Mouse (Mus musculus): ENCODE data around the gene Fip1l1. TPM values are rescaled to one million over a fixed set of nuclear protein-coding genes. Genes with fewer than 3 reads are reported as not detected.

Gene Fip1l1
- polyA plus RNA-seq, 1 experiment from 2014 or later: 94.3 TPM

- Histone ChIP-seq H3K4me2 (ENCODE audit: low read depth, low read length) (no peak overlapping the region), H3K9ac (replicated peaks; ENCODE audit: low read length) (no peak overlapping the region), H3K9me3 (replicated peaks; ENCODE audit: control insufficient read depth, low read length) (no peaks in the 10 kb centered on the region), H3K4me1 (ENCODE audit: control insufficient read depth, insufficient read depth, low read length) (no peaks in the 10 kb centered on the region), H3K27me3 (ENCODE audit: control insufficient read depth, insufficient read depth, low read length) (no peaks in the 10 kb centered on the region), H3K36me3 (replicated peaks; ENCODE audit: control insufficient read depth, insufficient read depth, low read depth, low read length) (no peaks in the 10 kb centered on the region; the same call in 1 of the 2 replicates), H3K4me3 (ENCODE audit: low read depth, low read length) (no peak overlapping the region), H3K27ac (replicated peaks; ENCODE audit: low read depth, low read length) (no peak overlapping the region)
- no peak for DNase-seq (ENCODE audit: low spot score)
- ATAC-seq (replicated peaks; ENCODE audit: insufficient number of reproducible peaks, low FRiP score, low TSS enrichment, low read depth): no peak
- 95% methylated on average over 4 of the region's 4 CpGs for WGBS
These were observed 10.4 kb downstream of the Fip1l1 start for GRCm38 (mm10) chr5:74545606-74546005.

GRCm38 (mm10) chr5:74549566-74549965 lies 14.3 kb downstream of the Fip1l1 start:
- Histone ChIP-seq H3K4me2 (ENCODE audit: low read depth, low read length) (no peak overlapping the region), H3K27ac (replicated peaks; ENCODE audit: low read depth, low read length) (no peak overlapping the region), H3K9me3 (replicated peaks; ENCODE audit: control insufficient read depth, low read length) (no peaks in the 10 kb centered on the region), H3K36me3 (replicated peaks; ENCODE audit: control insufficient read depth, insufficient read depth, low read depth, low read length) (no peaks in the 10 kb centered on the region; the same call in 1 of the 2 replicates), H3K4me3 (ENCODE audit: low read depth, low read length) (no peak overlapping the region), H3K9ac (replicated peaks; ENCODE audit: low read length) (no peak overlapping the region), H3K27me3 (ENCODE audit: control insufficient read depth, insufficient read depth, low read length) (no peaks in the 10 kb centered on the region), H3K4me1 (ENCODE audit: control insufficient read depth, insufficient read depth, low read length) (no peaks in the 10 kb centered on the region)
- DNase-seq (ENCODE audit: low spot score) (no peak), ATAC-seq (replicated peaks; ENCODE audit: insufficient number of reproducible peaks, low FRiP score, low TSS enrichment, low read depth) (no peak)
- whole genome bisulfite sequencing: 94% methylated on average over 8 of the region's 8 CpGs

- Histone ChIP-seq H3K36me3 (replicated peaks; ENCODE audit: control insufficient read depth, insufficient read depth, low read depth, low read length) (peaks cover 4% of the 10 kb centered on the region), H3K4me3 (ENCODE audit: low read depth, low read length) (no peak overlapping the region), H3K9me3 (replicated peaks; ENCODE audit: control insufficient read depth, low read length) (no peaks in the 10 kb centered on the region), H3K4me2 (ENCODE audit: low read depth, low read length) (no peak overlapping the region), H3K9ac (replicated peaks; ENCODE audit: low read length) (no peak overlapping the region), H3K27me3 (ENCODE audit: control insufficient read depth, insufficient read depth, low read length) (no peaks in the 10 kb centered on the region), H3K27ac (replicated peaks; ENCODE audit: low read depth, low read length) (no peak overlapping the region), H3K4me1 (ENCODE audit: control insufficient read depth, insufficient read depth, low read length) (no peaks in the 10 kb centered on the region)
- ATAC-seq (replicated peaks; ENCODE audit: insufficient number of reproducible peaks, low FRiP score, low TSS enrichment, low read depth) (no peak), DNase-seq (ENCODE audit: low spot score) (no peak)
- WGBS: 88% methylated on average over 1 of the region's 1 CpGs
These were observed 25.9 kb downstream of the Fip1l1 start for GRCm38 (mm10) chr5:74561151-74561550.

- ATAC-seq (replicated peaks; ENCODE audit: insufficient number of reproducible peaks, low FRiP score, low TSS enrichment, low read depth) (no peak), DNase-seq (ENCODE audit: low spot score) (no peak)
- Histone ChIP-seq H3K36me3 (replicated peaks; ENCODE audit: control insufficient read depth, insufficient read depth, low read depth, low read length) (peaks cover 3% of the 10 kb centered on the region), H3K9me3 (replicated peaks; ENCODE audit: control insufficient read depth, low read length) (no peaks in the 10 kb centered on the region), H3K4me1 (ENCODE audit: control insufficient read depth, insufficient read depth, low read length) (no peaks in the 10 kb centered on the region), H3K27me3 (ENCODE audit: control insufficient read depth, insufficient read depth, low read length) (no peaks in the 10 kb centered on the region), H3K4me3 (ENCODE audit: low read depth, low read length) (no peak overlapping the region), H3K27ac (replicated peaks; ENCODE audit: low read depth, low read length) (no peak overlapping the region), H3K4me2 (ENCODE audit: low read depth, low read length) (no peak overlapping the region), H3K9ac (replicated peaks; ENCODE audit: low read length) (no peak overlapping the region)
- 92% methylated on average over 6 of the region's 6 CpGs for WGBS
These were observed 36.5 kb downstream of the Fip1l1 start for GRCm38 (mm10) chr5:74571767-74572166.

- H3K9ac ChIP-seq (replicated peaks; ENCODE audit: low read length): no peak overlapping the region
- no peaks in the 10 kb centered on the region for H3K4me1 ChIP-seq (ENCODE audit: control insufficient read depth, insufficient read depth, low read length)
- no peak overlapping the region for H3K4me3 ChIP-seq (ENCODE audit: low read depth, low read length)
- no peak for ATAC-seq (replicated peaks; ENCODE audit: insufficient number of reproducible peaks, low FRiP score, low TSS enrichment, low read depth)
- no peaks in the 10 kb centered on the region for H3K9me3 ChIP-seq (replicated peaks; ENCODE audit: control insufficient read depth, low read length)
- no peak overlapping the region for H3K4me2 ChIP-seq (ENCODE audit: low read depth, low read length)
- WGBS: 87% methylated on average over 7 of the region's 7 CpGs
- no peaks in the 10 kb centered on the region for H3K27me3 ChIP-seq (ENCODE audit: control insufficient read depth, insufficient read depth, low read length)
- DNase-seq (ENCODE audit: low spot score): no peak
- no peak overlapping the region for H3K27ac ChIP-seq (replicated peaks; ENCODE audit: low read depth, low read length)
- H3K36me3 ChIP-seq (replicated peaks; ENCODE audit: control insufficient read depth, insufficient read depth, low read depth, low read length): no peaks in the 10 kb centered on the region; the same call in none of the 2 replicates
These were observed 53.9 kb downstream of the Fip1l1 start for GRCm38 (mm10) chr5:74589133-74589532.

GRCm38 (mm10) chr5:74591413-74591812 lies 56.2 kb downstream of the Fip1l1 start:
- no peaks in the 10 kb centered on the region for H3K27me3 ChIP-seq (ENCODE audit: control insufficient read depth, insufficient read depth, low read length)
- H3K9ac ChIP-seq (replicated peaks; ENCODE audit: low read length): no peak overlapping the region
- H3K4me3 ChIP-seq (ENCODE audit: low read depth, low read length): no peak overlapping the region
- no peaks in the 10 kb centered on the region for H3K4me1 ChIP-seq (ENCODE audit: control insufficient read depth, insufficient read depth, low read length)
- H3K4me2 ChIP-seq (ENCODE audit: low read depth, low read length): no peak overlapping the region
- no peaks in the 10 kb centered on the region for H3K9me3 ChIP-seq (replicated peaks; ENCODE audit: control insufficient read depth, low read length)
- no peaks in the 10 kb centered on the region; the same call in none of the 2 replicates for H3K36me3 ChIP-seq (replicated peaks; ENCODE audit: control insufficient read depth, insufficient read depth, low read depth, low read length)
- no peak for ATAC-seq (replicated peaks; ENCODE audit: insufficient number of reproducible peaks, low FRiP score, low TSS enrichment, low read depth)
- H3K27ac ChIP-seq (replicated peaks; ENCODE audit: low read depth, low read length): no peak overlapping the region
- 86% methylated on average over 5 of the region's 5 CpGs for WGBS
- peak; percentile 45 for DNase-seq (ENCODE audit: low spot score)

GRCm38 (mm10) chr5:74593147-74593546 lies 57.9 kb downstream of the Fip1l1 start:
- Histone ChIP-seq H3K9me3 (replicated peaks; ENCODE audit: control insufficient read depth, low read length) (no peaks in the 10 kb centered on the region), H3K9ac (replicated peaks; ENCODE audit: low read length) (no peak overlapping the region), H3K27me3 (ENCODE audit: control insufficient read depth, insufficient read depth, low read length) (no peaks in the 10 kb centered on the region), H3K4me1 (ENCODE audit: control insufficient read depth, insufficient read depth, low read length) (no peaks in the 10 kb centered on the region), H3K36me3 (replicated peaks; ENCODE audit: control insufficient read depth, insufficient read depth, low read depth, low read length) (no peaks in the 10 kb centered on the region; the same call in none of the 2 replicates), H3K27ac (replicated peaks; ENCODE audit: low read depth, low read length) (no peak overlapping the region), H3K4me2 (ENCODE audit: low read depth, low read length) (no peak overlapping the region), H3K4me3 (ENCODE audit: low read depth, low read length) (no peak overlapping the region)
- 30% methylated on average over 8 of the region's 8 CpGs for WGBS
- DNase-seq (ENCODE audit: low spot score) (peak; percentile 85), ATAC-seq (replicated peaks; ENCODE audit: insufficient number of reproducible peaks, low FRiP score, low TSS enrichment, low read depth) (no peak; the same call in 1 of the 2 replicates)

GRCm38 (mm10) chr5:74600010-74600409 lies 64.8 kb downstream of the Fip1l1 start:
- 82% methylated on average over 5 of the region's 5 CpGs for WGBS
- no peaks in the 10 kb centered on the region for H3K9me3 ChIP-seq (replicated peaks; ENCODE audit: control insufficient read depth, low read length)
- H3K4me1 ChIP-seq (ENCODE audit: control insufficient read depth, insufficient read depth, low read length): no peaks in the 10 kb centered on the region
- H3K4me2 ChIP-seq (ENCODE audit: low read depth, low read length): no peak overlapping the region
- H3K4me3 ChIP-seq (ENCODE audit: low read depth, low read length): no peak overlapping the region
- H3K9ac ChIP-seq (replicated peaks; ENCODE audit: low read length): no peak overlapping the region
- H3K36me3 ChIP-seq (replicated peaks; ENCODE audit: control insufficient read depth, insufficient read depth, low read depth, low read length): no peaks in the 10 kb centered on the region
- no peak for ATAC-seq (replicated peaks; ENCODE audit: insufficient number of reproducible peaks, low FRiP score, low TSS enrichment, low read depth)
- no peaks in the 10 kb centered on the region for H3K27me3 ChIP-seq (ENCODE audit: control insufficient read depth, insufficient read depth, low read length)
- no peak overlapping the region for H3K27ac ChIP-seq (replicated peaks; ENCODE audit: low read depth, low read length)
- no peak for DNase-seq (ENCODE audit: low spot score)
